Mouse (Mus musculus): ENCODE measurements at regions not wholly inside any gene's neighbourhood (a gene's known extent, or its start where the extent isn't known, plus 50 kb on each side); places are given as distances from the start of the nearest gene placed in this dataset.
A peak's percentile ranks its signal among the peaks of the same experiment; 100 is the strongest.
"Not testable (repeated sequence)": the region's sequence is repeated elsewhere in the genome, so short reads cannot be mapped to it uniquely, and the experiment has no call there.

DNA sequence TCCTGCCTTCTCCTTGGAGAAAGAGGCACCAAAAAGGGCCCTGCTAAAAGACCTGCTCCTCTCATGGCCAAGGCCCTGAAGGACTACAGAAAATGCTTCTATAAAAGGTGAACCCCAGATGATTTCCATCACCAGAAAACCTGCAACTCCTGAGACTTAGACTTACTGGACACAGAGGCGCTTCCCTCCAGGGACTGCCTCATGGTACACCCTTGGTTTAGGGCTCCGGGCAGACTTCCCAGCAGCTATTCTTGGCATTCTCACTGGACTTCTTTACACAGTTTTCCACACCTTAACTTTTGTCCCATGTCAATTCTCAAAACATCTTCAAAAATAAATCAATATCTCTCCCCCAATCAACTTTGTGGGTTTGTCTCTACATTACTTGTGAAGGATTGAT is 393.2 kb downstream of the Gpm6a start:
- not testable (repeated sequence) for DNase-seq (ENCODE audit: low spot score in 2 of 2)

DNA sequence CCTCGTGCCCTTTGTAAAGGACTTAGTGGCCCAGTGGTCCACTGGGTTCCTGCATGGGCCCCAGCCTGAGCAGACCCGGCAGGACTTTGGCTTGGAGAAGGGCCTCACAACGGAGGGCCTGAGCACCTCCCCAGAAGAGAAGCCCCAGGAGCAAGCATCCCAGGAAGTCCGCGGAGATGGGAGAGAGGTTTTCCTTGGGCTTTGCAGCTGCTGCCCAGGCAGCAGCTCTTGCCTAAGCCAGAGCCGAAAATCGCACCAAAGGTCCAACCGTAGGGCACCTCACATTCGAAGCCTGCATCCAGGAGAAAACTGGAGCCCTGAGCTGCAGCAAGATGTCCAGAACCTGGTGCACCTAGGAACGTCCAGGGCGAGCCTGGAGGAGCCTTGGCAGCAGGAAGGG is 405.2 kb downstream of the Gpm6a start:
- peak in 1 of 2 experiments; percentile 15 for DNase-seq (ENCODE audit: low spot score in 2 of 2)

DNA sequence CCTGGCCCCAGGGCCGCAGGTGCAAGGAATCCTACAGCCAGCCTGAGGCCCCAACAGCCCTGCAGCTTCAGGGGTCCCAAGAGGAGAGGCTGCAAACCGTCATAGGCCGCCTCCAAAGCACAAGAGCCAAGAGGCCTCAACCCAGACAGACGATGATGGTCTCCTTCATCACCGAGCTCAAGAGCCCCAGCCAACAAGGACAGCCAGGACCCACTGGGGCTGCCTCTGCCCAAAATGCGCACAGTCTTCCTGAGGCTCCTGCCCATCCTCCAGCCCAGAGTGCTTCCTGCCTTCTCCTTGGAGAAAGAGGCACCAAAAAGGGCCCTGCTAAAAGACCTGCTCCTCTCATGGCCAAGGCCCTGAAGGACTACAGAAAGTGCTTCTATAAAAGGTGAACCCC is 412.8 kb downstream of the Gpm6a start:
- not testable (repeated sequence) for DNase-seq (ENCODE audit: low spot score in 2 of 2)

DNA sequence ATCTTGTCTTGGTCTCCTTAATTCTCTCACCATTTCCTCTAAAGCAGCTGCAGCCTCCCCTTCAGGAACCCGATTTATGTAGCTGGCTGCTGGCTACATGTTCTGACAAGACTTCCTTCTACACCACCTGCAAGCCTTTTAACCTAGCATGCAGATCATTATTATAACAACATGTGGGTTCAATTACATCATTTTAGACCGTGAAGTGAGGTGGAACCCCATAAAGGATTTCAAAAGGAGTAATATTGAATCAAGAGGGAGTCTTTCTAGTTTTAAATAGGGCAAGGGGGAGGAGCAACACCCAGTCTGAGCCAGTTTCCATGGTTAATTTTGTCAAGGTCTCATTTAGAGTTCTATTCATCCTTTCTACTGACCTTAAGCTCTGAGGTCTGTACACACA is 442.4 kb downstream of the Gpm6a start:
- no peak for DNase-seq (ENCODE audit: low spot score in 2 of 2)

DNA sequence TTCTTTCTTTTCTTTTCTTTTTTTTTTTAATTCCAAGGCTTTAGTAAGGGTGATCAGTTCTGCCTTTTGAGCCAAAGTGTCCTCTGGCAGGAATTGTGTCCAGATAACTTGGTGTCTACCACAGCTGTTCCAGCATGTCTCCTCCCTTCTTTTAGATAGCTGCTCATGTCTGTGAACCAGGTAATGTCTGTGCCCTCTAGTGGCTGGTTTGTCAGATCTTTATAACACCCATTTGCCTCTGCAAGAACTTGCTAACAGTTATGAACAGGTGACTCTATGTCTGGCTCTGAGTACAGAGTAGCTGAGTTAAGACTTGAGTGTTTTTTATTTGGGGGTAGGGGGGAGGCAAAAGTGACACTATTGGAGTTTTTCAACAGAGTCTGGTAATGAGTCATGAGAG is 443.7 kb downstream of the Gpm6a start:
- DNase-seq (ENCODE audit: low spot score in 2 of 2), result peak in 1 of 2 experiments; percentile 11

DNA sequence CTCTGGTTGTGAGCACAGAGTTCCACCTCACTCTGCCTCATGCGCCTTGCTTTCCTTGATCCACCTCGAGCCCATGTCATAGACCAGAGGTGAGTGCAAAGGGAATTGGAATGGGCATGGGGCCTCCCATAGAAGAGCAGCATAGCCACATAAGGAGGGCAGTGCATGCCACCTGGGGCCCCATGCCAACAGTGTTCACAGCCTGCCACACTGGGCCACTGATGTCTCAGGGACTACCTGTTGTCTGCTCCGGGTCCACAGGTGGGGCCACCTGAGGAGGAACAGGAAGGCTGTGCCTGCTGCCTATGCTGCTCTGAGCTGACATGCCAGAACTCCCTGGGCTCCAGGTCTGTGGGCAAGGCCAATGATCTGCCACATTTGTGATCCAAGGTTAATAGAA is 445.8 kb downstream of the Gpm6a start:
- no peak for DNase-seq (ENCODE audit: low spot score in 2 of 2)

DNA sequence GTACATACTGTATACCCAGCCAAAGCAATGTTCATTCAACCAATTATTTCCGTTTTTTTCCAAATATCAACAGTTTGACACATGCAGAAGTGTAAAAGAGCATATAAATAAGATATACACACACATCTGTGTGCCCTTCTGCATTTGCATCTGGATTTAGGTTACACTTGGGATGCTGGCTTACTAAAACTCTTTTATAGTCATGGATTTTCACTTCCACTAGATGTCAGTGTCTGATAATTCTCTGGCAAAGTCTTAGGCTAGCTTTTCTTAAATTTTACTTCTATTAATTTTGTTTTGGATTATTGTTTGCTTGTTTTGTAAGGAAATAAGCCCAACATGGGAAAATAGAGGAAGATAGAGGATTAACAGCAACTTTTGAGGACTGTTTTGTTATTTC is 452.3 kb downstream of the Gpm6a start:
- not testable (repeated sequence) for DNase-seq (ENCODE audit: low spot score in 2 of 2)

Measured in layer of hippocampus, adult 18-20 months (tissue).